39 mouse cellular contexts compared by ENCODE assay signal in genomic region chr10:63432099-63432498, GRCm38 (mm10). TPM values are rescaled to one million over a fixed set of nuclear protein-coding genes. Genes with fewer than 3 reads are reported as not detected.
"Had no signal": no experiment of that assay in that cellular context is flagged by ENCODE, and none has a peak within 500 bp of the region (broad histone marks: within the 10 kb centered on the region; RNA-seq: fewer than 3 reads in every experiment).

No protein-coding gene starts in this region.

- H3K27ac ChIP-seq: gastrocnemius, adult 2 months; hindbrain, embryonic 10.5 days; hindbrain, embryonic 12.5 days; hindbrain, embryonic 14.5 days; intestine, embryonic 15.5 days; limb, embryonic 13.5 days; limb, embryonic 15.5 days; liver, embryonic 12.5 days had no signal

- DNase-seq: gastrocnemius, adult 2 months; gastrocnemius, postnatal 10 days; gastrocnemius, postnatal 25 days; heart, postnatal 10 days; heart, postnatal 4 days; kidney, adult 18-20 months; kidney, adult 8-10 months; kidney, postnatal 10 days; kidney, postnatal 25 days; layer of hippocampus, adult 9-11 months; layer of hippocampus, postnatal 36 days; left cerebral cortex, postnatal 4 days had no signal

- H3K4me3 ChIP-seq: gastrocnemius, adult 2 months; heart, embryonic 12.5 days; hindbrain, embryonic 10.5 days; hindbrain, embryonic 12.5 days; intestine, embryonic 15.5 days; limb, embryonic 13.5 days; limb, embryonic 15.5 days; liver, embryonic 12.5 days had no signal

- H3K4me1 ChIP-seq: heart, embryonic 12.5 days; hindbrain, embryonic 12.5 days; intestine, embryonic 15.5 days; limb, embryonic 13.5 days; limb, embryonic 15.5 days had no signal

- H3K9me3 ChIP-seq: heart, embryonic 12.5 days; hindbrain, embryonic 10.5 days; hindbrain, embryonic 12.5 days; intestine, embryonic 15.5 days; limb, embryonic 13.5 days; limb, embryonic 15.5 days; liver, embryonic 12.5 days had no signal

- H3K27me3 ChIP-seq: heart, embryonic 12.5 days; hindbrain, embryonic 12.5 days; intestine, embryonic 15.5 days; limb, embryonic 13.5 days; limb, embryonic 15.5 days; liver, embryonic 12.5 days had no signal

- H3K36me3 ChIP-seq: heart, embryonic 12.5 days; hindbrain, embryonic 10.5 days; hindbrain, embryonic 12.5 days; intestine, embryonic 15.5 days; limb, embryonic 13.5 days; limb, embryonic 15.5 days; liver, embryonic 12.5 days had no signal

- H3K9ac ChIP-seq: heart, embryonic 12.5 days; hindbrain, embryonic 12.5 days; hindbrain, embryonic 14.5 days; intestine, embryonic 15.5 days; limb, embryonic 13.5 days; limb, embryonic 15.5 days; liver, embryonic 12.5 days had no signal

- ATAC-seq: hindbrain, embryonic 16.5 days; inflammation-experienced regulatory T-cells, adult 6 months; intestine, embryonic 15.5 days; intestine, postnatal 0 days; liver, embryonic 12.5 days had no signal

RNA-seq across cellular contexts. Expression of gene Ctnna3, which starts 2.2 kb away (rescaled TPM):
- total RNA-seq: granulocyte monocyte progenitor cell, adult 5-6 weeks had no signal
- polyA plus RNA-seq: liver, adult 2 months had no signal

RNA-seq across cellular contexts. Expression of gene Gm7075, which starts 10.5 kb away (rescaled TPM):
- total RNA-seq: gastrocnemius, adult 2 months; gastrocnemius, postnatal 10 days; gastrocnemius, postnatal 25 days; gastrocnemius, postnatal 4 days; granulocyte monocyte progenitor cell, adult 5-6 weeks; heart, postnatal 10 days; heart, postnatal 25 days; heart, postnatal 4 days; layer of hippocampus, adult 8-10 months; layer of hippocampus, postnatal 14 days; layer of hippocampus, postnatal 36 days; left cerebral cortex, adult 18-20 months; left cerebral cortex, adult 8-10 months; left cerebral cortex, postnatal 10 days; left cerebral cortex, postnatal 25 days; left cerebral cortex, postnatal 4 days; liver, adult 2 months had no signal
- polyA plus RNA-seq: frontal cortex, adult 2 months; heart, embryonic 12.5 days; heart, embryonic 14.5 days; heart, embryonic 16.5 days; hindbrain, embryonic 10.5 days; hindbrain, embryonic 12.5 days; hindbrain, embryonic 14.5 days; hindbrain, embryonic 16.5 days; inflammation-experienced regulatory T-cells, adult 6 months; intestine, embryonic 15.5 days; intestine, postnatal 0 days; kidney, embryonic 14.5 days; kidney, embryonic 16.5 days; limb, embryonic 11.5 days; limb, embryonic 13.5 days; limb, embryonic 15.5 days; liver, adult 2 months; liver, embryonic 12.5 days had no signal
